Mouse (Mus musculus) heart, embryonic 16.5 days (tissue): ENCODE data around the gene Xpnpep3. TPM values are rescaled to one million over a fixed set of nuclear protein-coding genes. Genes with fewer than 3 reads are reported as not detected.

Experiments
- ATAC-seq: fragments of 200-750 bp; cut with Nextera tagmentation; replicated peaks from 2 replicates; pipeline ENCODE4 v1.8.0; 2017; ENCODE audit warnings: moderate number of reproducible peaks; ENCODE audit not compliant: insufficient read depth, low FRiP score; ENCODE audit errors: extremely low read depth
- H3K27ac ChIP-seq: fragments of 300-500 bp; sonication (generic); 2 replicates; pipeline ENCODE4 v1.5.1; 2014; ENCODE audit warnings: mild to moderate bottlenecking, low read length, control low read depth, moderate library complexity
- H3K27me3 ChIP-seq: fragments of 300-500 bp; sonication (generic); 2 replicates; pipeline ENCODE4 v1.6.1; 2014; ENCODE audit warnings: low read length, mixed read lengths; ENCODE audit not compliant: control insufficient read depth, insufficient read depth
- H3K36me3 ChIP-seq: fragments of 300-500 bp; sonication (generic); 2 replicates; pipeline ENCODE4 v1.6.1; 2014; ENCODE audit not compliant: control insufficient read depth, insufficient read depth
- H3K4me1 ChIP-seq: fragments of 300-500 bp; sonication (generic); 2 replicates; pipeline ENCODE4 v1.6.1; 2014; ENCODE audit warnings: low read length, mixed read lengths; ENCODE audit not compliant: control insufficient read depth, insufficient read depth
- H3K4me2 ChIP-seq: fragments of 300-500 bp; sonication (generic); 2 replicates; pipeline ENCODE4 v1.6.1; 2014; ENCODE audit warnings: low read depth, mild to moderate bottlenecking, control low read depth, low read length
- H3K4me3 ChIP-seq: fragments of 300-500 bp; sonication (generic); 2 replicates; pipeline ENCODE4 v1.5.1; 2014; ENCODE audit warnings: mild to moderate bottlenecking, control low read depth, low read length
- H3K9ac ChIP-seq: fragments of 300-500 bp; sonication (generic); 2 replicates; pipeline ENCODE4 v1.6.1; 2014; ENCODE audit warnings: low read length, control low read depth
- H3K9me3 ChIP-seq: fragments of 300-500 bp; sonication (generic); replicated peaks from 2 replicates; pipeline ENCODE4 v1.6.1; 2016; ENCODE audit warnings: low read length; ENCODE audit not compliant: control insufficient read depth
- WGBS: fragments of 180-500 bp; shearing (Covaris S2); extraction: QIAGEN DNeasy Blood & Tissue Kit; methylation state at CpG from one replicate; pipeline ENCODE4 v1.1.7; 2014; 5-methylcytosine and 5-hydroxymethylcytosine counted together
- polyA plus RNA-seq: library from polyadenylated mRNA; unstranded; fragments of >200 nt; fragmentation: Nextera tagmentation; extraction: Ambion mirVana; gene quantifications from 2 replicates; pipeline ENCODE4 v1.2.1, GENCODE M21; 2015

Gene Xpnpep3
- polyA plus RNA-seq, 1 experiment from 2014 or later, result 11.2 TPM

DNA sequence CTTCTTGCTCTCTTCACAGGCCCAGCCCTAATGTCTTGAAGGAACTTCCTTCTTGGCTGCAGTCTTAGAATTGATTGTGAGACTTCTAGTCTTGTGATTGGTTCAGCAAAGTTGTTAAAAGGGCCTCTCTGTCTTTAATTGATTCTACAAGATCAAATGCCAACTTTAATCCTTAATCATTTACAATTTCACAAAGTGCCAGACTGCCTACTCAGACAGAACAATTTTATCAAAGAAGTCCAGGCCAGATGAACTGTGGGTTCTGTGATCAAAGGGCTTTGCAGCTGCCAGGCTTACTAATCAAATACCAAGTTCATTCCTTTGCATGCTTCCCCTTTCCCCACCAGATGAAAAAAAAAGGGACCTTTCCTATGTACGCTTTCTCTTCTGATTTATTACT lies 21.5 kb downstream of the Xpnpep3 start:
- H3K36me3 ChIP-seq, result no peaks in the 10 kb centered on the region
- no peak for ATAC-seq

GRCm38 (mm10) chr15:81422156-81422681 lies 22.3 kb downstream of the Xpnpep3 start:
- Histone ChIP-seq H3K27ac (no peak overlapping the region), H3K36me3 (no peaks in the 10 kb centered on the region), H3K4me3 (no peak overlapping the region), H3K9ac (no peak overlapping the region), H3K9me3 (no peaks in the 10 kb centered on the region), H3K4me1 (no peaks in the 10 kb centered on the region), H3K4me2 (no peak overlapping the region), H3K27me3 (no peaks in the 10 kb centered on the region)
- no peak for ATAC-seq
- WGBS, result 72% methylated on average over 7 of the region's 7 CpGs

More for the DNA sequence above, 21.5 kb downstream of the Xpnpep3 start:
- Histone ChIP-seq H3K27me3 (no peaks in the 10 kb centered on the region), H3K4me1 (peaks cover 3% of the 10 kb centered on the region), H3K27ac (no peak overlapping the region), H3K4me2 (no peak overlapping the region), H3K9ac (no peak overlapping the region), H3K9me3 (no peaks in the 10 kb centered on the region), H3K4me3 (no peak overlapping the region)
- 63% methylated on average over 1 of the region's 1 CpGs for WGBS

- Histone ChIP-seq H3K9ac (no peak overlapping the region), H3K4me2 (no peak overlapping the region), H3K4me3 (no peak overlapping the region), H3K36me3 (no peaks in the 10 kb centered on the region), H3K27ac (no peak overlapping the region), H3K4me1 (no peaks in the 10 kb centered on the region), H3K9me3 (no peaks in the 10 kb centered on the region), H3K27me3 (no peaks in the 10 kb centered on the region)
- no peak for ATAC-seq
- 87% methylated on average over 3 of the region's 3 CpGs for WGBS
Measured at GRCm38 (mm10) chr15:81425311-81425710, 25.4 kb downstream of the Xpnpep3 start.

- no peaks in the 10 kb centered on the region for H3K4me1 ChIP-seq
- H3K9ac ChIP-seq, result no peak overlapping the region
- no peak overlapping the region for H3K27ac ChIP-seq
- WGBS, result 82% methylated on average over 2 of the region's 2 CpGs
- no peaks in the 10 kb centered on the region for H3K9me3 ChIP-seq
- ATAC-seq, result no peak
- no peaks in the 10 kb centered on the region for H3K27me3 ChIP-seq
- H3K4me3 ChIP-seq, result no peak overlapping the region
- H3K36me3 ChIP-seq, result peaks cover 11% of the 10 kb centered on the region
- no peak overlapping the region for H3K4me2 ChIP-seq
Measured at GRCm38 (mm10) chr15:81427947-81428346, 28.0 kb downstream of the Xpnpep3 start.

- WGBS, result 81% methylated on average over 1 of the region's 1 CpGs
- H3K27me3 ChIP-seq, result no peaks in the 10 kb centered on the region
Measured at GRCm38 (mm10) chr15:81431195-81431594, 31.3 kb downstream of the Xpnpep3 start.

DNA sequence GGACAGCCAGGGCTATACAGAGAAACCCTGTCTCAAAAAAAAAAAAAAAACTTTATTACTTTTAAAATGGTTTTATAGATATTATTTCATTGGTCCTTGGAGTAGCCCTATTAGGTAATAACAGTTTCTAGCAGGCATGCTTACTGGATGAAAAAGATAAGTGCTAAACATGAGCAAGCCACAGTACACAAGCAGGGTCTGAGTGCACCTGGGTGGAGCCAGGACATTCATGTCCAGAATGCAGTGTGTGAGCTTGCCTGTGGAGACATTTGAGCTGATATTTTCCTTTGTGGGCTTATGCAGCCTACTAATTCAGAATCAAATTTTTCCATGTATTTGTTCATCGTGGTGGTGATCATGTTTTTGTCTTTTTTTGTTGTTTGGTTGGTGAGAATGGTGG lies 38.4 kb downstream of the Xpnpep3 start:
- WGBS, result 96% methylated on average over 1 of the region's 1 CpGs
- ATAC-seq, result no peak
- H3K4me3 ChIP-seq, result no peak overlapping the region
- no peak overlapping the region for H3K9ac ChIP-seq
- no peak overlapping the region for H3K27ac ChIP-seq
- H3K9me3 ChIP-seq, result no peaks in the 10 kb centered on the region
- H3K4me2 ChIP-seq, result no peak overlapping the region
- peaks cover 2% of the 10 kb centered on the region; the same call in 1 of the 2 replicates for H3K36me3 ChIP-seq
- H3K4me1 ChIP-seq, result no peaks in the 10 kb centered on the region
- no peaks in the 10 kb centered on the region for H3K27me3 ChIP-seq

More at GRCm38 (mm10) chr15:81431195-81431594, 31.3 kb downstream of the Xpnpep3 start:
- no peak overlapping the region for H3K27ac ChIP-seq
- no peak overlapping the region for H3K9ac ChIP-seq
- no peaks in the 10 kb centered on the region for H3K4me1 ChIP-seq
- H3K9me3 ChIP-seq, result no peaks in the 10 kb centered on the region
- H3K4me2 ChIP-seq, result no peak overlapping the region
- peaks cover 11% of the 10 kb centered on the region for H3K36me3 ChIP-seq
- no peak for ATAC-seq
- no peak overlapping the region for H3K4me3 ChIP-seq

DNA sequence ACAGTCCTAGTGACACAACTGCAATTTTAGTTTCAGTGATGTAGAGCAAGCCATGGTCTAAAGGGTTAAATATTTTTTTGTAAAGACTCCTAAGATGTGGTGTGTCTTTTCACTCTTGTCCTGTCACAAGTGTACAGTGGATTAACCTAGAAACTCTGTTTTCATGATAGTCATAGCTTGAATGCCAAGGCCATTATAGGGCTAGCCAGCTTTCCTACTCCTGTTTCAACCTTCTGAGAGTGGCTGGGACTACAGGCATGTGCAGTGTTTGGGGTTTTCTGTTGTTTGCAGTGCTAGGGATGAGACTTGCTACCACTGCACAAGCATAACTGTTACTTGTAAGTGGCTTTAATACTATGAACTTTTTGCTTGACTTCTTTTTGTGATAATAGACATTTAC lies 39.3 kb downstream of the Xpnpep3 start:
- ATAC-seq, result no peak
- Histone ChIP-seq H3K4me1 (no peaks in the 10 kb centered on the region), H3K9me3 (no peaks in the 10 kb centered on the region), H3K4me3 (no peak overlapping the region), H3K27me3 (no peaks in the 10 kb centered on the region), H3K27ac (no peak overlapping the region), H3K9ac (no peak overlapping the region), H3K4me2 (no peak overlapping the region), H3K36me3 (peaks cover 2% of the 10 kb centered on the region; the same call in 1 of the 2 replicates)

DNA sequence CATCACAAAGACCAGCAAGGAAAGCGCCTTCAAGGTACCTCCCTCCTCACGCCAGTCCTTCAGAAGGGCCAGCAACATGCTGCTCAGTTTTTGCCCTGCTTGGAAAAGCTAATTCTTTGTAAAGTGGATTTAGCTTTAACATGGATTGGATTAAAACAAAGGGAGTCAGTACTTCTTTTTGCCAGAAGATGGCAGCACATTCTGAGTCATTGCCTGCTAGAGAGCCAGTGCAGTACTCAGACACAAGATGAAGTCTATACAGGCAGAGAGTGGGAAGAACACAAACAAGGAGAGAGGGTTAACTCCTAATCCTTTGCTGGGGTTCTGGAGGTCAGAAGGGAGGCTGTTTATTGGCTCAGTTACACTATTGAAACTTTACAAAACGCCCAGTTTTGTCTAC lies 48.5 kb downstream of the Xpnpep3 start:
- Histone ChIP-seq H3K4me3 (no peak overlapping the region), H3K36me3 (peaks cover 12% of the 10 kb centered on the region), H3K27me3 (no peaks in the 10 kb centered on the region), H3K9me3 (no peaks in the 10 kb centered on the region), H3K4me1 (no peaks in the 10 kb centered on the region), H3K27ac (no peak overlapping the region), H3K9ac (no peak overlapping the region), H3K4me2 (no peak overlapping the region)
- WGBS, result 38% methylated on average over 3 of the region's 3 CpGs
- ATAC-seq, result 0 out of 2 replicates have a peak, but pooled peaks have one; percentile 58

- H3K9ac ChIP-seq, result no peak overlapping the region
- H3K4me2 ChIP-seq, result no peak overlapping the region
- WGBS, result 81% methylated on average over 7 of the region's 7 CpGs
- peaks cover 5% of the 10 kb centered on the region for H3K36me3 ChIP-seq
- no peak overlapping the region for H3K27ac ChIP-seq
- H3K9me3 ChIP-seq, result peaks cover 8% of the 10 kb centered on the region
- H3K27me3 ChIP-seq, result no peaks in the 10 kb centered on the region
- H3K4me1 ChIP-seq, result peaks cover 5% of the 10 kb centered on the region; the same call in 1 of the 2 replicates
- no peak for ATAC-seq
- no peak overlapping the region for H3K4me3 ChIP-seq
Measured at GRCm38 (mm10) chr15:81461523-81461922, 61.6 kb downstream of the Xpnpep3 start.
